Mouse (Mus musculus) fat pad, adult 2 months (tissue): ENCODE data around the gene Sync.

Source experiments
- DNase-seq: peaks from one replicate; pipeline ENCODE4 v3.0.0-alpha.2; 2011; ENCODE audit warnings: low read depth, low spot score; ENCODE audit errors: extremely low read depth

Sync gene

GRCm38 (mm10) chr4:129261196-129261595 is 26.2 kb upstream of the Sync start, which contains the start of gene C77080:
Gene C77080 (minus strand): TSS chr4:129261404.
- peak; percentile 80 for DNase-seq

GRCm38 (mm10) chr4:129263225-129264021 is 24.0 kb upstream of the Sync start:
- peak; percentile 70 for DNase-seq

GRCm38 (mm10) chr4:129266191-129266590 is 21.2 kb upstream of the Sync start:
- DNase-seq: no peak

- DNase-seq: no peak
These were observed 20.6 kb upstream of the Sync start for GRCm38 (mm10) chr4:129266821-129267220.

GRCm38 (mm10) chr4:129268698-129269097 is 18.7 kb upstream of the Sync start:
- DNase-seq: no peak

GRCm38 (mm10) chr4:129271991-129272755 is 15.2 kb upstream of the Sync start:
- DNase-seq: peak; percentile 80

- DNase-seq: no peak
These were observed 14.7 kb upstream of the Sync start for GRCm38 (mm10) chr4:129272756-129273046.

- DNase-seq: no peak
These were observed 11.0 kb upstream of the Sync start for GRCm38 (mm10) chr4:129276453-129276865.

- no peak for DNase-seq
These were observed 4.6 kb upstream of the Sync start for GRCm38 (mm10) chr4:129282786-129283185.

- DNase-seq: no peak
These were observed 4.2 kb upstream of the Sync start for GRCm38 (mm10) chr4:129283226-129283625.

- no peak for DNase-seq
These were observed 2.7 kb upstream of the Sync start for GRCm38 (mm10) chr4:129284685-129285084.

GRCm38 (mm10) chr4:129286001-129286682 is 1.3 kb upstream of the Sync start:
- DNase-seq: no peak

GRCm38 (mm10) chr4:129286683-129287471 is 540 bp upstream of the Sync start:
- DNase-seq: no peak

GRCm38 (mm10) chr4:129288067-129288466 is 650 bp downstream of the Sync start:
- no peak for DNase-seq

- DNase-seq: no peak
These were observed 2.3 kb downstream of the Sync start for GRCm38 (mm10) chr4:129289671-129290070.

GRCm38 (mm10) chr4:129292831-129293230 is 5.4 kb downstream of the Sync start:
- no peak for DNase-seq

GRCm38 (mm10) chr4:129293702-129294101 is 6.3 kb downstream of the Sync start:
- DNase-seq: no peak

- no peak for DNase-seq
These were observed 7.8 kb downstream of the Sync start for GRCm38 (mm10) chr4:129295188-129295587.

GRCm38 (mm10) chr4:129296066-129296465 is 8.6 kb downstream of the Sync start:
- DNase-seq: no peak

- no peak for DNase-seq
These were observed 10.3 kb downstream of the Sync start for GRCm38 (mm10) chr4:129297724-129298123.

- no peak for DNase-seq
These were observed 11.7 kb downstream of the Sync start for GRCm38 (mm10) chr4:129299121-129299520.
